Mouse (Mus musculus) kidney, embryonic 14.5 days (tissue): ENCODE measurements at regions not wholly inside any gene's neighbourhood (a gene's known extent, or its start where the extent isn't known, plus 50 kb on each side); places are given as distances from the start of the nearest gene placed in this dataset.

Source experiments
- ATAC-seq: fragments of 200-750 bp; cut with Nextera tagmentation; 2 replicates; pipeline ENCODE4 v1.8.0; 2017; ENCODE audit warnings: moderate number of reproducible peaks, mild to moderate bottlenecking, moderate TSS enrichment, moderate library complexity; ENCODE audit not compliant: low FRiP score, low TSS enrichment
- H3K27ac ChIP-seq: fragments of 300-500 bp; sonication (generic); 2 replicates; pipeline ENCODE4 v1.5.1; 2014; ENCODE audit warnings: low read depth, mild to moderate bottlenecking, low read length, moderate library complexity, mixed read lengths
- H3K27me3 ChIP-seq: fragments of 300-500 bp; sonication (generic); 2 replicates; pipeline ENCODE4 v1.6.1; 2014; ENCODE audit warnings: mild to moderate bottlenecking, low read length; ENCODE audit not compliant: control insufficient read depth, insufficient read depth
- H3K36me3 ChIP-seq: fragments of 300-500 bp; sonication (generic); 2 replicates; pipeline ENCODE4 v1.6.1; 2014; ENCODE audit warnings: low read length, mixed read lengths; ENCODE audit not compliant: control insufficient read depth, insufficient read depth
- H3K4me1 ChIP-seq: fragments of 300-500 bp; sonication (generic); 2 replicates; pipeline ENCODE4 v1.6.1; 2014; ENCODE audit warnings: low read length, mixed read lengths; ENCODE audit not compliant: control insufficient read depth, insufficient read depth
- H3K4me2 ChIP-seq: fragments of 300-500 bp; sonication (generic); replicated peaks from 2 replicates; pipeline ENCODE4 v1.6.1; 2014; ENCODE audit warnings: low read depth, mild to moderate bottlenecking, low read length
- H3K4me3 ChIP-seq: fragments of 300-500 bp; sonication (generic); 2 replicates; pipeline ENCODE4 v1.5.1; 2014; ENCODE audit warnings: mild to moderate bottlenecking, low read length
- H3K9ac ChIP-seq: fragments of 300-500 bp; sonication (generic); 2 replicates; pipeline ENCODE4 v1.6.1; 2014; ENCODE audit warnings: low read depth, mild to moderate bottlenecking, low read length, moderate library complexity
- H3K9me3 ChIP-seq: fragments of 300-500 bp; sonication (generic); 2 replicates; pipeline ENCODE4 v1.6.1; 2016; ENCODE audit warnings: low read length; ENCODE audit not compliant: control insufficient read depth
- WGBS: fragments of 180-500 bp; shearing (Covaris S2); extraction: QIAGEN DNeasy Blood & Tissue Kit; methylation state at CpG from one replicate; pipeline ENCODE4 v1.1.7; 2014; 5-methylcytosine and 5-hydroxymethylcytosine counted together

DNA sequence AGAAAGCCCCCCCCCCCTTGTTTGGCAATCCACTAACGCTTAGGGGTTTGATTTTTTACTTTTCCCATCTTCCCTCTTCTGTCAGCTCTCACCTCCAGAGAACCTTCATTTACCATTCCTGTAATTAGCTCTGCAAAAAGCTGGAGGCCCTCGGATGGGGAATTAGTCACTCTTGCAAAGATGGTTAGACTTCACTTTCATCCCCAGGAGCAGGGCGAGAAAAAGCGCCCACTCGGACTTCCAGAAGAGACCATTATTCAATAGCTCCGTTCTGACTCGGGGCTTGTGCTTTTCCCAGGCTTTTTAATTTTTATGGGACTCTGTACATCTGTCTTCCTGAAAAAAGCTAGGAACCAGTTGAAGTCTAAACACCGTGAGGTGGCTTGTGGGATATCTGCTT lies 73.7 kb upstream of the Map4k3 start:
- no peaks in the 10 kb centered on the region for H3K36me3 ChIP-seq
- no peak overlapping the region; the same call in 1 of the 2 replicates for H3K27ac ChIP-seq
- H3K9ac ChIP-seq = no peak overlapping the region
- H3K4me2 ChIP-seq = no peak overlapping the region
- H3K4me1 ChIP-seq = peaks cover 8% of the 10 kb centered on the region; the same call in 1 of the 2 replicates
- H3K9me3 ChIP-seq = no peaks in the 10 kb centered on the region
- H3K4me3 ChIP-seq = no peak overlapping the region
- no peak for ATAC-seq
- no peaks in the 10 kb centered on the region for H3K27me3 ChIP-seq
- WGBS = 47% methylated on average over 8 of the region's 8 CpGs

GRCm38 (mm10) chr17:80801451-80801983 lies 73.2 kb upstream of the Map4k3 start:
- 52% methylated on average over 16 of the region's 16 CpGs for WGBS
- Histone ChIP-seq H3K9ac (no peak overlapping the region), H3K9me3 (no peaks in the 10 kb centered on the region), H3K4me3 (no peak overlapping the region), H3K27me3 (no peaks in the 10 kb centered on the region), H3K27ac (no peak overlapping the region), H3K4me1 (peaks cover 8% of the 10 kb centered on the region; the same call in 1 of the 2 replicates), H3K36me3 (no peaks in the 10 kb centered on the region), H3K4me2 (no peak overlapping the region)
- ATAC-seq = no peak

DNA sequence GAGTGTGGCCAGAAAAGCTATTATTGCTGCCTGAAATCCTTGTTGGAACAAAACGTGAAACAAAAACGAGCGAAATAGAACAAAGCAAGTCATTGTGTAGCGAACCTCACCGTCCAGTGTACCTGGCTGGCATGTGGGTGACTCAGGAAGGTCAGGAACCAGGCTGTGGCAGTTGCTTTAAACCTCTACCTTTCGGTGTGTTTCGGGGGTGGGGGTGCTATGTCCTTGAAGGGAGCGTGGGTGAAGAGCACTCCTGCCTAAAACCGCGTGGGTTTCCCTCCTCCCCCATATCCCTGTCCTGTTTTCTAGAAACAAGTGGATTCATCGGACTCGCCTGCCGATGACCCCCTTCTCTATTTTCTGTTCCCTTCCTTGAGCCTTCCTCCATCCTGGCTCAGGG lies 72.6 kb upstream of the Map4k3 start:
- Histone ChIP-seq H3K4me1 (peaks cover 8% of the 10 kb centered on the region; the same call in 1 of the 2 replicates), H3K27ac (peak overlapping the region; percentile 44; the same call in 1 of the 2 replicates), H3K4me2 (no peak overlapping the region), H3K9me3 (no peaks in the 10 kb centered on the region), H3K27me3 (no peaks in the 10 kb centered on the region), H3K36me3 (no peaks in the 10 kb centered on the region), H3K4me3 (no peak overlapping the region), H3K9ac (no peak overlapping the region)
- no peak for ATAC-seq
- WGBS = 71% methylated on average over 13 of the region's 13 CpGs

GRCm38 (mm10) chr17:80800454-80800853 lies 72.2 kb upstream of the Map4k3 start:
- no peak for ATAC-seq
- no peak overlapping the region for H3K9ac ChIP-seq
- no peak overlapping the region for H3K4me2 ChIP-seq
- H3K27ac ChIP-seq = no peak overlapping the region
- no peak overlapping the region for H3K4me3 ChIP-seq
- H3K27me3 ChIP-seq = no peaks in the 10 kb centered on the region
- H3K9me3 ChIP-seq = no peaks in the 10 kb centered on the region
- H3K4me1 ChIP-seq = peaks cover 8% of the 10 kb centered on the region; the same call in 1 of the 2 replicates
- 79% methylated on average over 5 of the region's 5 CpGs for WGBS
- H3K36me3 ChIP-seq = no peaks in the 10 kb centered on the region

DNA sequence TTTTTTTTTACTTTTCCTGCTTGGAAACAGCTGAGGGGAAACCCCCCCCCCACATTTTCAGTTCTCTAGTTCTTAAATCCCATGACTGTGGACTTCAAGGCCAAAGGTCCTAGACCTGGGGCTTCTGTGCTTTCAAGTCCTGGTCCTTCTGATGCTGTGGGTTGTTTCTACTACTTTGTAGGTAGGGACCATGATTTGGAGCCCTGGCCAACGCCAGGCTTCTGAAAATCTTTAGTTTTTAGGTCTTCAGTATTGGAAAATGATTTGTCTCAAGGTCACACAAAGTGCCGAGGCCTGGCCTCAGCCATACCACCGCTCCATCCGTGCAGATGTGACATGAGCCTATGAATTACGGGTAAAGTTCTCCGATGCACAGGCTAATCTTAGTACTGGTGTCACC lies 70.8 kb upstream of the Map4k3 start:
- H3K4me1 ChIP-seq = peaks cover 8% of the 10 kb centered on the region; the same call in 1 of the 2 replicates
- H3K9me3 ChIP-seq = no peaks in the 10 kb centered on the region
- ATAC-seq = no peak
- no peak overlapping the region for H3K27ac ChIP-seq
- no peak overlapping the region for H3K9ac ChIP-seq
- no peak overlapping the region for H3K4me3 ChIP-seq
- no peak overlapping the region for H3K4me2 ChIP-seq
- no peaks in the 10 kb centered on the region for H3K36me3 ChIP-seq
- WGBS = 89% methylated on average over 6 of the region's 6 CpGs
- no peaks in the 10 kb centered on the region for H3K27me3 ChIP-seq

GRCm38 (mm10) chr17:80798281-80798980 lies 70.1 kb upstream of the Map4k3 start:
- Histone ChIP-seq H3K27ac (no peak overlapping the region), H3K4me2 (no peak overlapping the region), H3K9me3 (no peaks in the 10 kb centered on the region), H3K36me3 (no peaks in the 10 kb centered on the region), H3K9ac (no peak overlapping the region), H3K27me3 (no peaks in the 10 kb centered on the region), H3K4me1 (peaks cover 6% of the 10 kb centered on the region; the same call in 1 of the 2 replicates), H3K4me3 (no peak overlapping the region)
- 88% methylated on average over 6 of the region's 6 CpGs for WGBS
- ATAC-seq = no peak

- Histone ChIP-seq H3K27me3 (no peaks in the 10 kb centered on the region), H3K4me3 (no peak overlapping the region), H3K9me3 (no peaks in the 10 kb centered on the region), H3K27ac (no peak overlapping the region), H3K4me1 (0 out of 2 replicates have a peak, but pooled peaks cover 2% of the 10 kb centered on the region), H3K4me2 (no peak overlapping the region), H3K36me3 (no peaks in the 10 kb centered on the region), H3K9ac (no peak overlapping the region)
- 85% methylated on average over 5 of the region's 5 CpGs for WGBS
- ATAC-seq = no peak
Observed at GRCm38 (mm10) chr17:80796790-80797189, 68.5 kb upstream of the Map4k3 start.

- no peak overlapping the region for H3K9ac ChIP-seq
- no peaks in the 10 kb centered on the region for H3K9me3 ChIP-seq
- no peaks in the 10 kb centered on the region for H3K36me3 ChIP-seq
- WGBS = 85% methylated on average over 8 of the region's 8 CpGs
- no peak overlapping the region for H3K4me2 ChIP-seq
- no peaks in the 10 kb centered on the region for H3K4me1 ChIP-seq
- no peaks in the 10 kb centered on the region for H3K27me3 ChIP-seq
- no peak overlapping the region for H3K27ac ChIP-seq
- no peak for ATAC-seq
- no peak overlapping the region for H3K4me3 ChIP-seq
Observed at GRCm38 (mm10) chr17:80796386-80796785, 68.1 kb upstream of the Map4k3 start.

- Histone ChIP-seq H3K9ac (no peak overlapping the region), H3K4me2 (no peak overlapping the region), H3K9me3 (no peaks in the 10 kb centered on the region), H3K4me1 (no peaks in the 10 kb centered on the region), H3K4me3 (no peak overlapping the region), H3K27ac (no peak overlapping the region), H3K36me3 (no peaks in the 10 kb centered on the region), H3K27me3 (no peaks in the 10 kb centered on the region)
- ATAC-seq = no peak
- 81% methylated on average over 8 of the region's 8 CpGs for whole genome bisulfite sequencing
Observed at GRCm38 (mm10) chr17:80795453-80796105, 67.3 kb upstream of the Map4k3 start.
